Mouse (Mus musculus) CH12.LX (cell line): ENCODE data around the gene Terb2.

Experiments
- GABPA ChIP-seq: IDR thresholded peaks from 2 replicates; pipeline ENCODE4 v1.6.1; 2012; ENCODE audit warnings: low read depth, low read length, improper control_type of control experiment, inconsistent platforms; ENCODE audit not compliant: insufficient replicate concordance
- HCFC1 ChIP-seq: IDR thresholded peaks from 2 replicates; pipeline ENCODE4 v1.6.1; 2012; ENCODE audit warnings: low read depth, mild to moderate bottlenecking, inconsistent platforms, low read length, improper control_type of control experiment
- JUN ChIP-seq: IDR thresholded peaks from 2 replicates; pipeline ENCODE4 v1.6.1; 2011; ENCODE audit warnings: low read depth, mild to moderate bottlenecking, low read length, improper control_type of control experiment, moderate library complexity; ENCODE audit not compliant: insufficient read depth
- JUND ChIP-seq: conservative IDR thresholded peaks from 2 replicates; pipeline ENCODE4 v1.6.1; 2011; ENCODE audit warnings: low read depth, low read length, improper control_type of control experiment
- NELFE ChIP-seq: IDR thresholded peaks from 2 replicates; pipeline ENCODE4 v1.6.1; 2011; ENCODE audit warnings: low read depth, low read length, improper control_type of control experiment
- POLR2A ChIP-seq: IDR thresholded peaks from 2 replicates; pipeline ENCODE4 v1.6.1; 2011; ENCODE audit warnings: low read depth, mild to moderate bottlenecking, improper control_type of control experiment, low read length
- TCF12 ChIP-seq: IDR thresholded peaks from 2 replicates; pipeline ENCODE4 v1.6.1; 2014; ENCODE audit warnings: low read depth, mild to moderate bottlenecking, inconsistent platforms, low read length, improper control_type of control experiment
- UBTF ChIP-seq: IDR thresholded peaks from 2 replicates; pipeline ENCODE4 v1.6.1; 2012; ENCODE audit warnings: low read depth, mild to moderate bottlenecking, inconsistent platforms, low read length, improper control_type of control experiment, moderate library complexity

GRCm38 (mm10) chr2:122233341-122233740 lies 47.3 kb downstream of the Terb2 start:
- TF ChIP-seq POLR2A (no peak), HCFC1 (no peak), JUN (no peak), TCF12 (no peak), NELFE (no peak), UBTF (no peak), GABPA (no peak), JUND (no peak)
